Mouse (Mus musculus) midbrain, embryonic 15.5 days (tissue): ENCODE data around the gene Lats2. TPM values are rescaled to one million over a fixed set of nuclear protein-coding genes. Genes with fewer than 3 reads are reported as not detected.

Experiments used
- ATAC-seq: fragments of 200-750 bp; cut with Nextera tagmentation; replicated peaks from 2 replicates; pipeline ENCODE4 v1.8.0; 2017; ENCODE audit warnings: moderate TSS enrichment
- H3K27ac ChIP-seq: fragments of 300-500 bp; sonication (generic); 2 replicates; pipeline ENCODE4 v1.5.1; 2015; ENCODE audit warnings: mild to moderate bottlenecking, inconsistent platforms
- H3K27me3 ChIP-seq: fragments of 300-500 bp; sonication (generic); replicated peaks from 2 replicates; pipeline ENCODE4 v1.6.1; 2015; ENCODE audit warnings: inconsistent platforms
- H3K36me3 ChIP-seq: fragments of 300-500 bp; sonication (generic); replicated peaks from 2 replicates; pipeline ENCODE4 v1.6.1; 2015; ENCODE audit warnings: inconsistent platforms
- H3K4me1 ChIP-seq: fragments of 300-500 bp; sonication (generic); 2 replicates; pipeline ENCODE4 v1.6.1; 2015; ENCODE audit warnings: inconsistent platforms
- H3K4me2 ChIP-seq: fragments of 300-500 bp; sonication (generic); 2 replicates; pipeline ENCODE4 v1.6.1; 2015; ENCODE audit warnings: inconsistent platforms, mild to moderate bottlenecking, moderate library complexity
- H3K4me3 ChIP-seq: fragments of 300-500 bp; sonication (generic); 2 replicates; pipeline ENCODE4 v1.5.1; 2015; ENCODE audit warnings: mild to moderate bottlenecking, inconsistent platforms
- H3K9ac ChIP-seq: fragments of 300-500 bp; sonication (generic); 2 replicates; pipeline ENCODE4 v1.6.1; 2015; ENCODE audit warnings: mild to moderate bottlenecking, inconsistent platforms
- H3K9me3 ChIP-seq: fragments of 300-500 bp; sonication (generic); 2 replicates; pipeline ENCODE4 v1.6.1; 2016; ENCODE audit warnings: inconsistent platforms
- WGBS: fragments of 180-500 bp; shearing (Covaris S2); methylation state at CpG from one replicate; pipeline ENCODE4 v1.1.7; 2015; ENCODE audit warnings: mixed read lengths; 5-methylcytosine and 5-hydroxymethylcytosine counted together
- polyA plus RNA-seq: library from polyadenylated mRNA; unstranded; fragments of >200 nt; fragmentation: Nextera tagmentation; extraction: Ambion mirVana; gene quantifications from 2 replicates; pipeline ENCODE4 v1.2.1, GENCODE M21; 2015

Gene Lats2
- polyA plus RNA-seq, 1 experiment from 2014 or later = 7.6 TPM

GRCm38 (mm10) chr14:57730527-57730926 lies 27.7 kb downstream of the Lats2 start:
- no peaks in the 10 kb centered on the region for H3K9me3 ChIP-seq
- no peaks in the 10 kb centered on the region for H3K27me3 ChIP-seq
- 44% methylated on average over 9 of the region's 9 CpGs for WGBS
- no peaks in the 10 kb centered on the region for H3K36me3 ChIP-seq
- H3K27ac ChIP-seq = peak overlapping the region; percentile 6; the same call in 1 of the 2 replicates
- H3K4me2 ChIP-seq = no peak overlapping the region
- H3K9ac ChIP-seq = no peak overlapping the region
- H3K4me3 ChIP-seq = no peak overlapping the region
- H3K4me1 ChIP-seq = peaks cover 17% of the 10 kb centered on the region
- peak; percentile 48; the same call in 1 of the 2 replicates for ATAC-seq

GRCm38 (mm10) chr14:57729975-57730499 lies 28.2 kb downstream of the Lats2 start:
- Histone ChIP-seq H3K27me3 (no peaks in the 10 kb centered on the region), H3K4me1 (peaks cover 17% of the 10 kb centered on the region), H3K27ac (0 out of 2 replicates have a peak overlapping the region, but pooled peaks have one; percentile 6), H3K9me3 (no peaks in the 10 kb centered on the region), H3K9ac (no peak overlapping the region), H3K4me2 (no peak overlapping the region), H3K4me3 (no peak overlapping the region), H3K36me3 (no peaks in the 10 kb centered on the region)
- WGBS = 60% methylated on average over 5 of the region's 5 CpGs
- peak; percentile 24; the same call in 1 of the 2 replicates for ATAC-seq

- no peaks in the 10 kb centered on the region for H3K27me3 ChIP-seq
- no peak overlapping the region for H3K4me3 ChIP-seq
- no peaks in the 10 kb centered on the region for H3K36me3 ChIP-seq
- H3K9me3 ChIP-seq = no peaks in the 10 kb centered on the region
- peaks cover 17% of the 10 kb centered on the region for H3K4me1 ChIP-seq
- no peak overlapping the region for H3K27ac ChIP-seq
- no peak overlapping the region for H3K9ac ChIP-seq
- no peak for ATAC-seq
- 90% methylated on average over 8 of the region's 8 CpGs for WGBS
- no peak overlapping the region for H3K4me2 ChIP-seq
These were observed 28.8 kb downstream of the Lats2 start for GRCm38 (mm10) chr14:57729364-57729763.

- Histone ChIP-seq H3K36me3 (no peaks in the 10 kb centered on the region), H3K9me3 (no peaks in the 10 kb centered on the region), H3K27ac (no peak overlapping the region), H3K4me1 (peaks cover 13% of the 10 kb centered on the region), H3K27me3 (no peaks in the 10 kb centered on the region), H3K4me3 (no peak overlapping the region), H3K9ac (no peak overlapping the region), H3K4me2 (no peak overlapping the region)
- WGBS = 78% methylated on average over 8 of the region's 8 CpGs
- ATAC-seq = no peak
These were observed 32.0 kb downstream of the Lats2 start for GRCm38 (mm10) chr14:57726172-57726571.

- no peak for ATAC-seq
- no peak overlapping the region for H3K4me3 ChIP-seq
- H3K9ac ChIP-seq = no peak overlapping the region
- H3K27ac ChIP-seq = no peak overlapping the region
- no peaks in the 10 kb centered on the region for H3K27me3 ChIP-seq
- H3K4me1 ChIP-seq = no peaks in the 10 kb centered on the region
- H3K36me3 ChIP-seq = no peaks in the 10 kb centered on the region
- no peak overlapping the region for H3K4me2 ChIP-seq
- no peaks in the 10 kb centered on the region for H3K9me3 ChIP-seq
- 78% methylated on average over 4 of the region's 4 CpGs for WGBS
These were observed 33.7 kb downstream of the Lats2 start for GRCm38 (mm10) chr14:57724473-57724872.

DNA sequence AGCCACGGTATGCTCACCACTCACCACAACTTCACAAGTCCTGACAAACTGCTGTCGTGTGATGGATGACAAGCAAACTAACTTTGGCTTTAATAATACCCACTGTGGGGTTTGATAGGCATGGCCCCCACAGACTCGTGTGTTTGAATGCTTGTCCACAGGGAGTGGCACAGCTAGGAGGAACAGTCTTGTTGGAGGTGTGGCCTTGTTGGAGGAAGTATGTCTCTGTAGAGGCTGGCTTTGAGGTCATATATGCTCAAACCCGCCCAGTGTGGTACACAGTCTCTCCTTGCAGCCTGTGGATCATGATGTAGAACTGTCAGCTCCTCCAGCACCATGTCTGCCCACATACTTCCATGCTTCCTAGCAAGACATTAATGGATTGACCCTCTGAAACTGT lies 39.9 kb downstream of the Lats2 start:
- ATAC-seq = no peak
- no peak overlapping the region for H3K9ac ChIP-seq
- H3K4me2 ChIP-seq = no peak overlapping the region
- H3K9me3 ChIP-seq = no peaks in the 10 kb centered on the region
- no peaks in the 10 kb centered on the region for H3K36me3 ChIP-seq
- 85% methylated on average over 4 of the region's 4 CpGs for WGBS
- H3K27me3 ChIP-seq = no peaks in the 10 kb centered on the region
- H3K27ac ChIP-seq = no peak overlapping the region
- no peak overlapping the region for H3K4me3 ChIP-seq
- H3K4me1 ChIP-seq = peaks cover 6% of the 10 kb centered on the region; the same call in 1 of the 2 replicates

DNA sequence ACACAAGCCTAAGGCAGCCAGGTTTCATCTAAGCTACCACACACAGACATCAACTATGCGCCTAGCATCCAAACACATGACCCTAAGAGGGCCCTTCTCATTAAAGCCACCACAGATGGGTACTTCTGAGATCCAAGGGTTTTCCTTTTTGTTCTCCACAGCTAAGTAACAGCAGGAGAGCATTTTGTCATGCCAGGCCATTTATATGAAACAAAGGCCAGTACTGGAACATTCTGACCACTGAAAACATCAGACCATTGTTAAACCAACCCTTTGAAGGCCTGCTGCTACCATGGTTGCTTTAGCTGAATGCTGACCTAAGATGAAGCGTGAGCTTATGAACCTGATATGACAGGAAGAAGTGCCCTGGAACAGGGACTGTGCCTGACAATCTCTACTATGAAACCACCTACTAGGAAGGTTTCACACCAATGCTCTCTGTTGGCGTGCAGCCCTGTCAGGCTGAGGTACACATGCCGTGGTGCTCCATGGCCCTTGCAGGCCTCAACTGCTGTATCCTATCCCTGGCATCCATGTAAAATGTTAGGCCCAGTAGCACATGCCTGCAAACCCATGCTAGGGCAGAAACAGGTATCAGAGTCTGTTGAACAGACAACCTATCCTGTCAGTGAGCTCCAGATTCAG lies 41.5 kb downstream of the Lats2 start:
- H3K4me3 ChIP-seq = no peak overlapping the region

DNA sequence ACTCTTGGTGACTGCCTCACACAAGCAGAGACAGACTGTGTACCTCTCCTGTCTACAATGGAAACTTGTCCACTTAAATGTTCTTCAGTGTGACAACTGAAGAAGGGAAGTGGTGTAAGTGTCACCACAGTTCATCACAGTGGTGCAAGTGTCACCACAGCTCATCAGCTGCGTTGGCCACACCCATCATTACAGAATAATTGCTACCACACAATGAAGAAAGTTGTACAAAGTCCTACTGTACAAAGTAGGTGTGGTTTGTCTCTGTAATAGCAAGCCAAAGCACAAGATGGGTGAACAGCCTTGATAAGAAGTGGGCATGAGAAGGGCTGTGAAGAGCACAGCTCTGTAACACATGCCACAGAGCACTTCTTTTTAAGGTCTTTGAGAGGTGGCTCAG lies 45.3 kb downstream of the Lats2 start:
- 94% methylated on average over 1 of the region's 1 CpGs for WGBS
- ATAC-seq = no peak
- no peaks in the 10 kb centered on the region for H3K27me3 ChIP-seq

More for the DNA sequence above, 41.5 kb downstream of the Lats2 start:
- Histone ChIP-seq H3K9me3 (no peaks in the 10 kb centered on the region), H3K9ac (no peak overlapping the region), H3K4me2 (no peak overlapping the region), H3K4me1 (peaks cover 6% of the 10 kb centered on the region; the same call in 1 of the 2 replicates), H3K27ac (no peak overlapping the region), H3K36me3 (no peaks in the 10 kb centered on the region), H3K27me3 (no peaks in the 10 kb centered on the region)
- WGBS = 61% methylated on average over 4 of the region's 4 CpGs
- ATAC-seq = no peak

GRCm38 (mm10) chr14:57711059-57711458 lies 47.1 kb downstream of the Lats2 start:
- no peak for ATAC-seq
- Histone ChIP-seq H3K4me1 (peaks cover 35% of the 10 kb centered on the region), H3K4me2 (no peak overlapping the region), H3K36me3 (no peaks in the 10 kb centered on the region), H3K27ac (no peak overlapping the region), H3K9me3 (no peaks in the 10 kb centered on the region), H3K9ac (no peak overlapping the region), H3K27me3 (no peaks in the 10 kb centered on the region), H3K4me3 (no peak overlapping the region)
- WGBS = 91% methylated on average over 6 of the region's 6 CpGs

More for the DNA sequence above, 45.3 kb downstream of the Lats2 start:
- no peak overlapping the region for H3K4me2 ChIP-seq
- no peak overlapping the region for H3K27ac ChIP-seq
- H3K9ac ChIP-seq = no peak overlapping the region
- H3K4me3 ChIP-seq = no peak overlapping the region
- peaks cover 24% of the 10 kb centered on the region for H3K4me1 ChIP-seq
- no peaks in the 10 kb centered on the region for H3K9me3 ChIP-seq
- H3K36me3 ChIP-seq = no peaks in the 10 kb centered on the region

- H3K9me3 ChIP-seq = no peaks in the 10 kb centered on the region
- 17% methylated on average over 10 of the region's 10 CpGs for WGBS
These were observed 49.0 kb downstream of the Lats2 start for GRCm38 (mm10) chr14:57709171-57709570.

DNA sequence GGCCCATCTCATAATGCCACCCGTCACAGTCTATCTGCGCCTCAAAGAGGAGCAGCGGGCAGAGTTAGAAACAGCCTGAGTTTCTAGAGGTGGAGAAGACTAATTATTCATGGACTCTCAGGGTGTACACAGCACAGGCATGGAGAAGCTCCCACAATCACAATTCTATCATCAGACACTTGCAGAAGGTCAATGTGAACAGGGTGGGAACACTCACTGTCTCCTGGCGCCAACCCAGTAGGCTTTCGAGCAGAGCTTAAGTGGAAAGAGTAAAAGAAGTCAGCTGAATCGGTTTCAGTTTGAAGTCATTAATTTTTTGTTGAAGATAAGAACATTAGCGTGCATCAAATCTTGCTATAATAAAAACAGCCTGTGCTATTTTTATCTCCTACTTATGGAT lies 49.6 kb downstream of the Lats2 start:
- ATAC-seq = no peak
- Histone ChIP-seq H3K4me2 (no peak overlapping the region), H3K9me3 (no peaks in the 10 kb centered on the region), H3K4me1 (peaks cover 35% of the 10 kb centered on the region), H3K36me3 (no peaks in the 10 kb centered on the region), H3K4me3 (no peak overlapping the region), H3K27ac (no peak overlapping the region), H3K27me3 (no peaks in the 10 kb centered on the region), H3K9ac (no peak overlapping the region)
- 62% methylated on average over 7 of the region's 7 CpGs for WGBS

More at GRCm38 (mm10) chr14:57709171-57709570, 49.0 kb downstream of the Lats2 start:
- ATAC-seq = peak; percentile 44; the same call in 1 of the 2 replicates
- H3K4me3 ChIP-seq = no peak overlapping the region
- H3K36me3 ChIP-seq = no peaks in the 10 kb centered on the region
- H3K9ac ChIP-seq = no peak overlapping the region
- no peak overlapping the region for H3K4me2 ChIP-seq
- H3K27ac ChIP-seq = 0 out of 2 replicates have a peak overlapping the region, but pooled peaks have one; percentile 20
- no peaks in the 10 kb centered on the region for H3K27me3 ChIP-seq
- H3K4me1 ChIP-seq = peaks cover 35% of the 10 kb centered on the region

DNA sequence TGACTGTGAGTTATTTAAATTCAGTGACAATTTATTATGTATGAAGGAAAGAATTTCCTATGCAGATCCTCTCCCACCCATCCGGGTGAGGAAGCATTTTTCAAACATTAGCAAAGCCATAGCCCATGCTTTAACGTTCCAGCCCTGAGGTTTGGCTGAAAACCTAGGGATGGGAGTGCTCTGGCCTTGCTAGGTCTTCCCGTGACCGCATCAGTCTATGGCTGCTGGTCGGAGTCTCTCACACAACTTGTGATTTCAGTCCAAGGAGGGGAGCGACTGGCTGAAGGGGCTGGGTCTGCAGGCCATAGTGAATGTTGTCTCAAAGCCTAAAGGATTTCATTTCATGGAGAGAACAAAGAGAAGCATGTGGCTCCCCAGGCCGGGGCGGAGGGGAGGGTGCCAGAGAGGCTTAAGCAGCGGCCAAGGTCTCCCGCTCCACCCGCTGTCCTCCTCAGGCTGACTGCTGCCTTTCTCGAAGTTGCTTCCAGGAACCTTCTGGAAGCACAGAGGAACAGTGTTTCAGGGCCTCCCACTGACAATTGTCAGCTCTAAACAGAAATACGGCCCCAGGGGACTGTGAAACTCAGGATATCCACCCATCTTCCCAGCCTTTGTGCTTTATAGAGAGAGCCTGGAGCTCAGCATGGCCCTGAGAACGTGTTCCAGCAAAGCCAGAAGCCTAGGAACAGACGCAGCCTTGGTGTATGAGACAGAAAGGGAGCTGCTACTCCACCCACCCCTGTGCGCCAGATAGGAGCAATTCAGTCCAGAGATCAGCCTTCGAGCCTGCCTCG lies 50.9 kb downstream of the Lats2 start:
- ATAC-seq = peak; percentile 53
- H3K4me1 ChIP-seq = peaks cover 36% of the 10 kb centered on the region
- peak overlapping the region; percentile 16; the same call in 1 of the 2 replicates for H3K4me2 ChIP-seq
- peak overlapping the region; percentile 69 for H3K27ac ChIP-seq
- H3K27me3 ChIP-seq = no peaks in the 10 kb centered on the region
- no peaks in the 10 kb centered on the region for H3K9me3 ChIP-seq
- H3K36me3 ChIP-seq = no peaks in the 10 kb centered on the region
- 21% methylated on average over 18 of the region's 18 CpGs for WGBS
- peak overlapping the region; percentile 24; the same call in 1 of the 2 replicates for H3K9ac ChIP-seq
- no peak overlapping the region for H3K4me3 ChIP-seq
